Mouse (Mus musculus) kidney, postnatal 0 days (tissue): ENCODE measurements around the gene Icos. TPM values are rescaled to one million over a fixed set of nuclear protein-coding genes. Genes with fewer than 3 reads are reported as not detected.

Experiments used
- ATAC-seq: fragments of 200-750 bp; cut with Nextera tagmentation; replicated peaks from 2 replicates; pipeline ENCODE4 v1.8.0; 2017; ENCODE audit warnings: low read depth, moderate number of reproducible peaks, moderate TSS enrichment, moderate library complexity; ENCODE audit not compliant: low FRiP score
- DNase-seq: peaks from one replicate; pipeline ENCODE4 v3.0.0-alpha.2; 2016; ENCODE audit warnings: low spot score
- H3K27ac ChIP-seq: fragments of 300-500 bp; sonication (generic); 2 replicates; pipeline ENCODE4 v1.5.1; 2014; ENCODE audit warnings: mild to moderate bottlenecking
- H3K27me3 ChIP-seq: fragments of 300-500 bp; sonication (generic); 2 replicates; pipeline ENCODE4 v1.6.1; 2014; ENCODE audit warnings: low read length, mixed read lengths; ENCODE audit not compliant: insufficient read depth
- H3K36me3 ChIP-seq: fragments of 300-500 bp; sonication (generic); 2 replicates; pipeline ENCODE4 v1.6.1; 2014; ENCODE audit warnings: low read length, mixed read lengths; ENCODE audit not compliant: insufficient read depth
- H3K4me1 ChIP-seq: fragments of 300-500 bp; sonication (generic); replicated peaks from 2 replicates; pipeline ENCODE4 v1.6.1; 2014; ENCODE audit warnings: antibody characterized with exemption, low read length, mixed read lengths; ENCODE audit not compliant: insufficient read depth
- H3K4me2 ChIP-seq: fragments of 300-500 bp; sonication (generic); 2 replicates; pipeline ENCODE4 v1.6.1; 2014; ENCODE audit warnings: mild to moderate bottlenecking, low read length, moderate library complexity, mixed read lengths
- H3K4me3 ChIP-seq: fragments of 300-500 bp; sonication (generic); replicated peaks from 2 replicates; pipeline ENCODE4 v1.5.1; 2014; ENCODE audit warnings: low read depth, low read length
- H3K9ac ChIP-seq: fragments of 300-500 bp; sonication (generic); 2 replicates; pipeline ENCODE4 v1.6.1; 2014; ENCODE audit warnings: low read depth, low read length
- H3K9me3 ChIP-seq: fragments of 300-500 bp; sonication (generic); replicated peaks from 2 replicates; pipeline ENCODE4 v1.6.1; 2016; ENCODE audit warnings: low read length, inconsistent platforms, mixed read lengths
- CTCF ChIP-seq: IDR thresholded peaks from 2 replicates; pipeline ENCODE4 v1.5.1; 2016; ENCODE audit warnings: antibody characterized with exemption, low read depth, mild to moderate bottlenecking, moderate library complexity
- WGBS: fragments of 180-500 bp; shearing (Covaris S2); extraction: QIAGEN DNeasy Blood & Tissue Kit; methylation state at CpG from one replicate; pipeline ENCODE4 v1.1.7; 2014; 5-methylcytosine and 5-hydroxymethylcytosine counted together
- polyA plus RNA-seq: library from polyadenylated mRNA; unstranded; fragments of >200 nt; fragmentation: Nextera tagmentation; extraction: Ambion mirVana; gene quantifications from 2 replicates; pipeline ENCODE4 v1.2.1, GENCODE M21; 2015

The Icos gene
- polyA plus RNA-seq, 1 experiment from 2014 or later, result 0.08 TPM

- 68% methylated on average over 6 of the region's 6 CpGs for WGBS
- Histone ChIP-seq H3K36me3 (no peaks in the 10 kb centered on the region), H3K27ac (no peak overlapping the region), H3K9me3 (no peaks in the 10 kb centered on the region), H3K4me3 (no peak overlapping the region), H3K4me2 (no peak overlapping the region), H3K27me3 (no peaks in the 10 kb centered on the region), H3K4me1 (no peaks in the 10 kb centered on the region), H3K9ac (no peak overlapping the region)
- no peak for ATAC-seq
- no peak for DNase-seq
- no peak for TF ChIP-seq CTCF
These were observed 29.6 kb upstream of the Icos start for GRCm38 (mm10) chr1:60948112-60948511.

GRCm38 (mm10) chr1:60952958-60953357 lies 24.8 kb upstream of the Icos start:
- H3K9me3 ChIP-seq, result no peaks in the 10 kb centered on the region
- H3K4me1 ChIP-seq, result no peaks in the 10 kb centered on the region
- no peak for DNase-seq
- H3K4me2 ChIP-seq, result no peak overlapping the region
- no peak for TF ChIP-seq CTCF
- no peak overlapping the region for H3K4me3 ChIP-seq
- H3K27me3 ChIP-seq, result no peaks in the 10 kb centered on the region
- no peak overlapping the region for H3K9ac ChIP-seq
- no peak overlapping the region for H3K27ac ChIP-seq
- 65% methylated on average over 7 of the region's 7 CpGs for WGBS
- no peak for ATAC-seq
- no peaks in the 10 kb centered on the region for H3K36me3 ChIP-seq

- H3K36me3 ChIP-seq, result no peaks in the 10 kb centered on the region
- no peak overlapping the region for H3K9ac ChIP-seq
These were observed 24.0 kb upstream of the Icos start for GRCm38 (mm10) chr1:60953686-60954085.

GRCm38 (mm10) chr1:60954759-60955158 lies 23.0 kb upstream of the Icos start:
- WGBS, result 47% methylated on average over 2 of the region's 2 CpGs
- H3K9me3 ChIP-seq, result no peaks in the 10 kb centered on the region
- no peak overlapping the region for H3K4me3 ChIP-seq
- H3K27ac ChIP-seq, result no peak overlapping the region
- no peak overlapping the region for H3K4me2 ChIP-seq
- H3K27me3 ChIP-seq, result no peaks in the 10 kb centered on the region
- ATAC-seq (no peak), DNase-seq (peak; percentile 62)
- no peak overlapping the region for H3K9ac ChIP-seq
- no peaks in the 10 kb centered on the region for H3K36me3 ChIP-seq
- H3K4me1 ChIP-seq, result no peaks in the 10 kb centered on the region
- peak; percentile 73 for TF ChIP-seq CTCF

More at GRCm38 (mm10) chr1:60953686-60954085, 24.0 kb upstream of the Icos start:
- ATAC-seq, result no peak
- H3K9me3 ChIP-seq, result no peaks in the 10 kb centered on the region
- no peak for TF ChIP-seq CTCF
- no peak overlapping the region for H3K4me2 ChIP-seq
- WGBS, result 82% methylated on average over 7 of the region's 7 CpGs
- no peak overlapping the region for H3K4me3 ChIP-seq
- no peaks in the 10 kb centered on the region for H3K27me3 ChIP-seq
- no peak for DNase-seq
- H3K4me1 ChIP-seq, result no peaks in the 10 kb centered on the region
- no peak overlapping the region for H3K27ac ChIP-seq

- H3K27ac ChIP-seq, result no peak overlapping the region
- H3K27me3 ChIP-seq, result no peaks in the 10 kb centered on the region
- no peaks in the 10 kb centered on the region for H3K4me1 ChIP-seq
- WGBS, result 88% methylated on average over 3 of the region's 3 CpGs
- no peaks in the 10 kb centered on the region for H3K9me3 ChIP-seq
- no peak overlapping the region for H3K9ac ChIP-seq
- H3K36me3 ChIP-seq, result no peaks in the 10 kb centered on the region
- no peak for TF ChIP-seq CTCF
- ATAC-seq (no peak), DNase-seq (no peak)
- H3K4me2 ChIP-seq, result no peak overlapping the region
- H3K4me3 ChIP-seq, result no peak overlapping the region
These were observed 22.5 kb upstream of the Icos start for GRCm38 (mm10) chr1:60955186-60955585.

- Histone ChIP-seq H3K4me3 (no peak overlapping the region), H3K9me3 (no peaks in the 10 kb centered on the region), H3K27ac (no peak overlapping the region), H3K4me1 (no peaks in the 10 kb centered on the region), H3K9ac (no peak overlapping the region), H3K36me3 (no peaks in the 10 kb centered on the region), H3K27me3 (no peaks in the 10 kb centered on the region), H3K4me2 (no peak overlapping the region)
- TF ChIP-seq CTCF, result no peak
- WGBS, result 85% methylated on average over 6 of the region's 6 CpGs
- ATAC-seq (no peak), DNase-seq (no peak)
These were observed 21.5 kb upstream of the Icos start for GRCm38 (mm10) chr1:60956196-60956595.

GRCm38 (mm10) chr1:60958287-60958686 lies 19.4 kb upstream of the Icos start:
- WGBS, result 64% methylated on average over 1 of the region's 1 CpGs
- H3K4me3 ChIP-seq, result no peak overlapping the region
- ATAC-seq, result no peak

More at GRCm38 (mm10) chr1:60958287-60958686, 19.4 kb upstream of the Icos start:
- no peak overlapping the region for H3K9ac ChIP-seq
- no peaks in the 10 kb centered on the region for H3K27me3 ChIP-seq
- peak; percentile 28; the same call in 1 of the 2 replicates for TF ChIP-seq CTCF
- DNase-seq, result no peak
- no peaks in the 10 kb centered on the region for H3K36me3 ChIP-seq
- H3K27ac ChIP-seq, result no peak overlapping the region
- no peaks in the 10 kb centered on the region for H3K4me1 ChIP-seq
- H3K4me2 ChIP-seq, result no peak overlapping the region
- H3K9me3 ChIP-seq, result no peaks in the 10 kb centered on the region
